Mouse (Mus musculus): ENCODE results near the gene Fcor.

- no peak for TF ChIP-seq TAL1 (IDR thresholded peaks at IDR 0.05; ENCODE audit: low read length)
- no peak for TF ChIP-seq GATA1 (IDR thresholded peaks at IDR 0.05; ENCODE audit: low read length)
Measured at GRCm38 (mm10) chr8:3710312-3710711, 38.1 kb upstream of the Fcor start.

Data from erythroblast, embryonic 14.5 days (primary cell).